Mouse (Mus musculus): ENCODE measurements around the gene H2-Ob.

The H2-Ob gene

GRCm38 (mm10) chr17:34248764-34249163, 10.1 kb downstream of the H2-Ob start:
- DNase-seq, result no peak

GRCm38 (mm10) chr17:34249361-34249760, 10.7 kb downstream of the H2-Ob start:
- DNase-seq, result no peak

- DNase-seq, result peak; percentile 66
Observed at GRCm38 (mm10) chr17:34249878-34250277, 11.2 kb downstream of the H2-Ob start.

GRCm38 (mm10) chr17:34251666-34252065, 13.0 kb downstream of the H2-Ob start:
- no peak for DNase-seq

GRCm38 (mm10) chr17:34256501-34256900, 17.8 kb downstream of the H2-Ob start:
- no peak for DNase-seq

GRCm38 (mm10) chr17:34257594-34258375, 19.1 kb downstream of the H2-Ob start, which contains the start of gene H2-Ab1:
TSS of gene H2-Ab1 (plus strand) at chr17:34257689.
- DNase-seq, result peak; percentile 85

GRCm38 (mm10) chr17:34260551-34260950, 21.8 kb downstream of the H2-Ob start:
- DNase-seq, result no peak

- peak; percentile 54 for DNase-seq
Observed at GRCm38 (mm10) chr17:34261502-34261901, 22.8 kb downstream of the H2-Ob start.

- peak; percentile 80 for DNase-seq
Observed at GRCm38 (mm10) chr17:34263068-34263467, 24.4 kb downstream of the H2-Ob start.

GRCm38 (mm10) chr17:34263811-34264371, 25.2 kb downstream of the H2-Ob start:
- DNase-seq, result peak; percentile 71

GRCm38 (mm10) chr17:34264452-34265351, 26.0 kb downstream of the H2-Ob start:
- peak; percentile 34 for DNase-seq

- no peak for DNase-seq
Observed at GRCm38 (mm10) chr17:34268262-34268661, 29.6 kb downstream of the H2-Ob start.

GRCm38 (mm10) chr17:34268748-34269147, 30.0 kb downstream of the H2-Ob start:
- DNase-seq, result no peak

- no peak for DNase-seq
Observed at GRCm38 (mm10) chr17:34269817-34270216, 31.1 kb downstream of the H2-Ob start.

GRCm38 (mm10) chr17:34270230-34270629, 31.5 kb downstream of the H2-Ob start:
- DNase-seq, result no peak

GRCm38 (mm10) chr17:34270940-34271339, 32.2 kb downstream of the H2-Ob start:
- DNase-seq, result no peak

GRCm38 (mm10) chr17:34272102-34272501, 33.4 kb downstream of the H2-Ob start:
- no peak for DNase-seq

- DNase-seq, result no peak
Observed at GRCm38 (mm10) chr17:34280499-34281038, 41.9 kb downstream of the H2-Ob start.

- DNase-seq, result no peak
Observed at GRCm38 (mm10) chr17:34281836-34282235, 43.1 kb downstream of the H2-Ob start.

- no peak for DNase-seq
Observed at GRCm38 (mm10) chr17:34285371-34285770, 46.7 kb downstream of the H2-Ob start.

GRCm38 (mm10) chr17:34285848-34286247, 47.1 kb downstream of the H2-Ob start:
- peak; percentile 72 for DNase-seq

- DNase-seq, result no peak
Observed at GRCm38 (mm10) chr17:34286501-34286900, 47.8 kb downstream of the H2-Ob start.

- DNase-seq, result no peak
Observed at GRCm38 (mm10) chr17:34286999-34287398, 48.3 kb downstream of the H2-Ob start.
